Mouse (Mus musculus) erythroid progenitor cell, adult 5-6 weeks (primary cell): ENCODE measurements around the gene Gramd1a. TPM values are rescaled to one million over a fixed set of nuclear protein-coding genes. Genes with fewer than 3 reads are reported as not detected.
A peak's percentile ranks its signal among the peaks of the same experiment; 100 is the strongest.

Source experiments
- ATAC-seq: replicated peaks from 2 replicates; pipeline ENCODE4 v1.8.0; 2016; ENCODE audit warnings: moderate number of reproducible peaks, mild to moderate bottlenecking, moderate TSS enrichment, inconsistent platforms; ENCODE audit not compliant: poor library complexity, low FRiP score, severe bottlenecking
- total RNA-seq, 2 experiments: library from RNA; stranded (forward) in 1 of 2; stranded (reverse) in 1 of 2; fragments of 150-400 nt in 1 of 2; fragments of 186-747, 209-891 nt in 1 of 2; gene quantifications; 2 replicates each; pipeline versions ENCODE4 v1.2.3 to v1.2.4; 2015 to 2017; ENCODE audit warnings: low replicate concordance in 2 of 2

Gramd1a gene
- total RNA-seq (2015; ENCODE audit: low replicate concordance), result 19.1 and 38.6 TPM in 2 replicates
- total RNA-seq (2017; ENCODE audit: low replicate concordance), result 6.7 and 29.1 TPM in 2 replicates

- no peak for ATAC-seq
Measured at GRCm38 (mm10) chr7:31155296-31156033, at the start of gene Gramd1a. Gene Gramd1a (minus strand): TSS chr7:31155896.

DNA sequence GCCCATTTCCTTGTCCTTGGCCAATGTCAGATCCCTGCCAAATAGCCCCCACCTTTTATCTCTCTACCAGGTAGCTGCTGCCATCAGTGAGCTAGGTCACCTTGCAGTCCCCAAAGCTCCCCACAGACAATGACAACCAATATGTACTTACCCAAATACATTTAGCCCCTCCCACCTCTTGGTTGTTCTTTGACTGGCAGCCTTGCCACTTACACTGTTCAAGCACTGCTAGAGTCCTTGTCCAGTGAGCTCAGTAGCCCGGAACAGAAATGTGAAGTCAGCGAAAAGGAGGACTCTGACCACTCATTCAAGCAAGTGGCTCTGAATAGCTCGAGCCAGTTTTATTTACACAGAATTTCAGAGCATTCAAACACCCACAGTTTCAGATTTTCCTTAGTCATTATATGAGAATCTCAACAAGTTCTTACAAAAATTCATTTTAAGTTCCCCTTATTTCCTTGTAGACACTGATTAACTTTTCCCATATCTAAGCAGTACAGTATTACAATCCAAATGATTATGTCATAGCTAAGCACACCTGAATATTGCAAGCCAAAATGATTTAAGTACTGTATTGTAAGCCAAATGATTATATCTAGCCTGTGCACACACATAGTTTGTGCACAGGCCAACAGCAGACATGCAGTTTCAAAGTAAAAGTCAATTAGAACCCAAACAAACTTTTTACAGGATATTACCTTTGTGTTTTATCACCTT is 40.1 kb upstream of the Gramd1a start:
- ATAC-seq, result no peak

GRCm38 (mm10) chr7:31184711-31185110 is 29.0 kb upstream of the Gramd1a start:
- no peak for ATAC-seq

DNA sequence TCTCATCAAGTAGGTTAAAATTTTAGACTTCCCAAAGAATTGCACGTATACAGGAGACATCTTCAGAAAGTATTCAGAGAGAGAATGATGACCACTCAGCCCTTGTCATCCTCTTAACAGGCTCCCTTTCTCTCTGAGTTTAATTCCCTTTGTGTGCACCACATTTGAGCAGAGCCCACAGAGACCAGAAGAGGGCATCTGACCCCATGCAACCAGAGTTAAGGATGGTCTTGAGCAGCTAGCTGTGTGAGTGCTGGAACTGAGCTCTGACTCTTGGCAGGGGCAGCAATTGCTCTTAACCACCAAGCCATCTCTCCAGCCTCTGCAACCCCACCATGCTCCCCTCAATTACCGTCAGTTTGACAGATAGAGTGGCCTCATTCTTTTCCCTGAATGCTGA is 27.2 kb upstream of the Gramd1a start:
- ATAC-seq, result no peak

DNA sequence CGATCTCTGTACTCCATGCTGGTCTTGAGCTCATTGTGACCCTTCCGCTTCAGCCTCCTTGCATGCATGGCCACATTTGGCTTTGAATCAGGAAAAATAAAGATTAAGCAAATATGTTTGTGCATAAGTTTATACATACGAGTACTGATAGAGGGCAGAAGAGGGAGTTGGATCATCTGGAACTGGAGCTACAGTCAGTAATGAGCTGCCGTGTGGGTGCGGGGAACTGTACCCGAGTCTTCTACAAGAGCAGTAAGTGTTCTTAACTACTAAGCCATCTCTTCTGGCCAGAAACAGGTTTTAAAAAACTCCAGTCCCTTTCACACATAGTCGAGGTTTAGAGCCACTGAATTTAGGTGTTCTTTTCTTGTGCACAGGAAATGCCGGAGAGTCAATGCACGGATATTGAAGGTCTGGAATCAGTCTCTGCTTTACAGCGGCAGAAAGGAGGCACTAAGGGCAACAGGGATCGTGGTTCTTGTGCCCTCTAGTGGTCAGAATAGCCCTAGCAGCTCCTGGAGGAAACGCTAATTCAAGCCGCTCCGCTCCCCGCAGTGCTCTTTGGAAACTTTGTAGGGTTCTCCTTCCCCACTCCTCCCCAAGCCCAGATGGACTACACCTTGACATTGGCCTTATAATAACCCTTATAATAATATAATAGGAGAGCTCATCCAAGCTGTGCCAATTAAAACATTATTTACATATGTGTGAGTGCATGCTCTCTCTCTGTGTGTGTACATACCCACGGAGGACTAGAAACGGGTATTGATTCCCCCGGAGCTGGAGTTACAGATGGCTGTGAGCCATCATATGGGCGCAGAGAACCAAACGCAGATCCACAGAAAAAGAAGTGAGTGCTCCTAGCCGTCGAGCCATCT is 21.4 kb upstream of the Gramd1a start:
- ATAC-seq, result peak; percentile 59; the same call in 1 of the 2 replicates

DNA sequence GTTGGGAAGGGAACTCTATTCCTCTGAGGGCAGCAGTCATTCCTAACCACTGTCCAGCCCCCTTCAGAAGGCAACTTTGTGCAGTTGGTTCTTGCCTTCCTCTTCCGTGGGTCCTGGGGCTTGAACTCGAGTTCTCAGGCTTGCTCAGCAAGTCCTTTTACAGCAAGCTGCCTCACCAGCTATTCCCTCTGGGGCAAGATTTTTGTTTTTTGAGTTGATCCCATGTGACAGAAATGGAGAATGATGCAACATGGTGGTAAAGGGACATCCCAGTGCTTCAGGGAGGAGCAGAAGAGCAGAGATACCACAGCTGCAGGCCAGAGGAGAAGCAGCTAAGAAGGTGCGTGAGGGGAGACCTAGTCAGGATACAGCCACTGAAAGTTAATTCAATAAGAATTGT is 19.4 kb upstream of the Gramd1a start:
- no peak for ATAC-seq

DNA sequence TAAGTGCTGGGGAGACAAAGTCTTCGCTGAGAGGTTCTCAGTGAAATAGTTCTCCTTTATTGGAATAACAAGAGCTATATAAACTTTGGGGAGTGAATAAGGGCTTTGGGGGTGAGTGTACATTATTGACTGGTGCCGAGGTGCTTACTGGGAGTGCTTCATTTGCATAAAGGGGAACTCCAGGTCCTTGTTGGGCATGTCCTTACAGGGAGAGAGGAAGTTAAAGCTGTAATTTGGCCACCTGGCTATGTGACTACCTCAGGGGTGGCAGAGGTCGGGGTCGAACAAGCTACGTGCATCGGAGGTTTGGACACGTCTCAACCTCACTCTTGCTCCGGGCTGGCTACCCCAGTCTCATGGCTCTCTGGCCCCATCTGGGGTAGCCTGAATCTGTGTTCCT is 18.8 kb upstream of the Gramd1a start:
- ATAC-seq, result no peak

- ATAC-seq, result no peak
Measured at GRCm38 (mm10) chr7:31172238-31172637, 16.5 kb upstream of the Gramd1a start.

DNA sequence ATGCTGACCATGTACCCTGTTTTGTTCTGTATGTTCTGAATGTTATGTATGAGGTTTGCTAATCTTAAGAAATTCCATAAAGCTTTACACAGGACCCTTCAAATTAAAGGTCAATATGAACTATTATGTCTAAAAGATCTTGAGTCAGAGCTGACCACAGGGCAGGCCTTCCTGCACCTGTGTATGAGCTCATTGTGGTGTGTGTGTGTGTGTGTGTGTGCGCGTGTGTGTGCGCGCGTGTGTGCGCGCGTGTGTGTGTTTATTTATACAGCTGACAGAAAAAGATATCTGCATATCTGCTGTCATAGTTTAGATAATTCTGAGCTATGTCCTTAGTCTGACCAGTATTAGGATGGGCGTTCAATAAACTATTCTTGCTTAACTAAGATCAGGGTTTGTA is 14.8 kb upstream of the Gramd1a start:
- ATAC-seq, result no peak

GRCm38 (mm10) chr7:31168412-31168811 is 12.7 kb upstream of the Gramd1a start:
- ATAC-seq, result no peak

DNA sequence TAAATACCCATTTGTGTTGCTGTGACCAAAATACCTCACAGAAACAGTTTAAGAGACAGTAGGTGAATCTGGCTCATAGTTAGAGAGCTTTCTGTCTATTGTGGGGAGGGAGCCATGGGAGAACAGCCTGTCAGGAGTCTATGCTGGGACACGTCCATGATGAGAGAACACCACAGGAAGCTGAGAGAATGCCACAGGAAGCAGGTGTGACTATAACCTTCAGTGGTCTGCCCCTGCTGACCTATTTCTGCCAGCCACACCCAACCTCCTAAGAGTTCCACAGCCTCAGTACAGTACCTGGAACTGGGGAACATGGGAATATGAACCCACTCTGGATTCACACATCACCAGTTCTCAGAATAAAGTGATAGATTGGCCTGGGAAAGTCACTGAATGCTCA is 9.1 kb upstream of the Gramd1a start:
- no peak for ATAC-seq

- no peak for ATAC-seq
Measured at GRCm38 (mm10) chr7:31163666-31164577, 8.2 kb upstream of the Gramd1a start.

DNA sequence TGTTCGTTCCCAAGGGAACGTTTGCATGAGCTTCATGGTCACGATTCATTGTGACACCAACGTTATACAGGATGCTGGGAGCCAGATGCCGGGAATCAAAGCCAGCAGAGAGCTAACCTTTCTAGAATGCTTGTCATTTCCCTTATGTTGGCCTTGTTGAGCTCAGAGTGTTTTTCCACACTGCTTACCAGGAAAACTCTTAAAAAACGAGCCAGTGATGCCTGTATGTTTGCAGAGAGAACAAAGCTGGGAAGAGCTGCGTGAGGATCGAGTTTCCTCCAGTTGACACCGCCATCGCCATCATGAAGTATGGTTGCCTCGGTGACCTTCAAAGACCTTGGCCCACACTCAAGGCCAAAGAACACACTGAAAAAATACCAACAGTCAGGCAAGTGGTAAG is 6.6 kb upstream of the Gramd1a start:
- ATAC-seq, result no peak

DNA sequence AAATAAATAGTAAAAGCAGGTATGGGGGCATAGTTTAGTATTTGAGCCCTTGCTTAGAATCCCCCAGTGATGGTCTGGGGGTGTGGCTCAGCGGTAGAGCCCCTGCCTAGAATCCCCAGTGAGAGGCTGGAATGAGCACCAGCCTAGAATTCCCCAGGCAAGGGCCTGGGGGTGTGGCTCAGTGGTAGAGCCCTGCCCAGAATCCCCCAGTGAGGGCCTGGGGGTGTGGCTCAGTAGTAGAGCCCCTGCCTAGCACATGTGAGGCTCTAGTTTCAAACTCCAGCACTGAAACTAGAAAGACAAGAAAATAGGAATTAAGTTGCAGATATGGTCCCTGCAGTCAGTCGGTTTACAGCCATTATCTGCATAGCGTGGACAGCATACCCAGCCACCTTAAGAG is 6.1 kb upstream of the Gramd1a start:
- no peak for ATAC-seq

DNA sequence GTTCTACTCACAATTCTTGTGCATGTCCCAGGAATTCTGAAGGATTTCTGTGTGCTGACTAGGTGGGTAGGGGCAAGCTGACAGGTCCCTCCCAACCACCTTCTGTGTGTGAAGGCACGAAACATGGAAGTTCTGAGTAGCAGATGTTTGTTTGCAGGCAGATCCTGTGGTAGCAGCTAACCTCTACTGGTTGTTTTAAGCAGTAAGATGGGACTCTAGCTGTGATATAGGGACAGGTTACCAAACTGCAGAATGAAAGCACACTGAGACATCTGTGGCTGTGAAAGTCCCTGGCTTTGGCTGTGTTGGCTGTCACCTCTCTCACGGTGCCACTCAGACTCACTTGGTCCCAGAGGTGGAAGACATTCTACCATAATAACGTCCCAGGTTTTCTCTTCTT is 5.5 kb upstream of the Gramd1a start:
- ATAC-seq, result no peak

DNA sequence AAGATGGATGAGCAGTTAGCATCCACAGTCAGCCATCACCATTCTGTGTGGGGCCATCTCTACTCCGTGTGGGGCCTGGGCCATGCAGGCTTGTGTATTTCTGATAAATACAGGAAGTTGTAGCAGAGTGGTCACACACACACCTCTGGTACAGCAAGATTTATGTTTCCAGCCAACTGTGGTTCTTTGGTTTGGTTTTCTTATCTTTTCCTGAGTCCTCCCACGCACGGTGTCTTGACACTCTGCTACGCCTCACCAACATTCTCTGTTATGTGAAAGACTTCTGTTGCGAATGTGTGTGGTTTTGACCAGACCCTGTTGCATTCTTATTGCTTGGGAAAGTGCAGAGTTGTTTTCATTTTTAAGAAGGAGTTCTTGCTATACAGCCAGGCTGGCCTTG is 5.1 kb upstream of the Gramd1a start:
- no peak for ATAC-seq

DNA sequence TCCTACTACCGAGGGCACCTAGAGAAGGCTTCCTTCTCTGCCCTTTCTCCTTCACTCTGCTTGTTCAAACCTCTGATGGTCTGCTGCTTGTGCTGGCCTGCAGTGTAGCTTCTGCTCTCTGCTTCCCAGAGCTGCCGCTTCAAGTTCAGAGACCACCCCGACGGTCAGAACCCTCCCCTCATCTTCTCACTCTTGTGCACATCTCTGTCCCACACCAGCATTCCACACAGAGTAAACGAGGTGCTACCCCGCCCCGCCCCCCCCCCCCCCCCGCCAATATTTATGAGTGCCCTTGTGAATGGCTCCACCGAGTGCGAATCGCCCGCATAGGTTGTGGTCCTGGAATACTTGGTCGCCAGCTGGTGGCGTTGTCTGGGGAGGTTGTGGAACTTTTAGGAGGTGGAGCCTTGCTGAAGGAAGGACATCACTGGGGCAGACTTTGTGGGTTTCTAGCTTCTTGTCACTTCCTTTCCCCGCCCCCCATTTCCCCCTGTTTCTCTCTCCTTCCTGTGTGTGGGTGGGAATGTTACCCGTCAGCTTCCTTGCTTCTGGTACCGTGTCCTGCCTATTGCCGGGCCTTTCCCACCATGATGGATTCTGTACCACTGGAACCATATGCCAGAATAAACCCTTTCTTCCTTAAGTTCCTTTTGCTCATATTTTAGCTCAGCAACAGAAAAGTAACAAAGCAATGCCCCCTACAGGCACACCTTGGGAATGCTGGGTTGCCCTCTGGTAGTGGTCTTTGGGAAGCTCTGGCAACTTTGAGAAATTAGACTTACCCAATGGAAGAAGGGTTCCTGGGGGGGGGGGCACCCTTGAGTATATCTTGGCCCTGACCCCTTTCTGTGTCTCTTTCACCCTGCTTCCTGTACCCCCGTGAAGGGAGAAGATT is 585 bp upstream of the Gramd1a start:
- ATAC-seq, result no peak

GRCm38 (mm10) chr7:31153536-31154320 is 2.0 kb downstream of the Gramd1a start:
- no peak for ATAC-seq
